Mouse (Mus musculus): Measurements from ENCODE around the gene Zbtb17. TPM values are rescaled to one million over a fixed set of nuclear protein-coding genes. Genes with fewer than 3 reads are reported as not detected.
A peak's percentile ranks its signal among the peaks of the same experiment; 100 is the strongest.

The Zbtb17 gene
- 44.2 and 49.2 TPM in 2 replicates for polyA plus RNA-seq (2014; fragmentation: Nextera tagmentation; extraction: Ambion mirVana)

DNA sequence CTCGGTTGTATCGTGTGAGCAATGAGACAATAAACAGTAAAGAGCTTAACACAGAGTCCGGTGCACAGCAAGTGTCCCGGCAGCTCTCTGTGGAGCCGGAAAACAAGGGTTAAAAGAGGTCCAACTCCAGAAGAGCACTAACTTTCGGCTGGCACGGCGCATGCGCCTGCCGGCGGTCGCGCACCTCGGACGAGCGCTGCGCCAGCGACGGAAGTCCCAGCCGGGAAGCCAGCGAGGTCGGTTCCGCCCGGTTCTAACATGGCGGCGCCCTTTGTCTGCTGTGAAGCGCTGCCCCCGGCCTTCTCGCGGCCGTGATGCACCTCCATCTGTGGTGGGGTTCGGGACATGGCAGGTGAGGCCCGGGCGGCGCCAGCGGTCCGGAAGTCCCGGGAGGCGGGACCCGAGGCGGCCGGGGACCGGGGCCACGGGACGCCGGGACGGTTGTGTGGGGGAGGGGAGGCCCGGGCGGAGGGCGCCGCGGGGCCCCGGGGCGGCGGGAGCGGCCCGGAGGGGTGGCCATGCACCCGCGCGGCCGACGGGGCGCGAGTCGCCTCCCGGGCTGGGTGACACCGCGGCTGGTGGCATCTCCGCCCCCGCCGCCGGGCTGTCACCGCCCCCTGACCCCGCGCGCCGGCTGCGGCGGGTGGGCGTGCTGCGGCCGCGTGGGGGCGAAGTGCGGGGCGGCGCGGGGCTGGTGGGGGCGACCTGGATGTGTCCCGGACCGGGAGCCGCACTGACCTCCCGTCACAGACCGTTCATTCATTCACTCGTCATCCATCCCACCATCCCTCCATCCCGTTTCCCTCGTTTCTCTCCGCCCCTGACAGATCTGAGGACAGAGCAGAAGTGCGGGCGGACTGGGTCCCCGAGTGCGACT lies at the start of gene Zbtb17:
Zbtb17 (plus strand) TSS at position 204 of the 877 bp plus-strand sequence.
- H3K4me1 ChIP-seq (ENCODE audit: control insufficient read depth, insufficient read depth, low read length): peaks cover 8% of the 10 kb centered on the region
- H3K4me3 ChIP-seq (ENCODE audit: low read depth, low read length): peak within 1 kb of the TSS; percentile 73
- ATAC-seq (ENCODE audit: insufficient number of reproducible peaks, low FRiP score, low TSS enrichment, low read depth) (peak; percentile 76), DNase-seq (ENCODE audit: low spot score) (peak; percentile 94)
- peaks cover 11% of the 10 kb centered on the region for H3K36me3 ChIP-seq (ENCODE audit: control insufficient read depth, insufficient read depth, low read length)
- H3K9me3 ChIP-seq (ENCODE audit: control insufficient read depth, low read length): no peaks in the 10 kb centered on the region
- WGBS: 0% methylated on average over 67 of the region's 102 CpGs
- H3K27me3 ChIP-seq (ENCODE audit: control insufficient read depth, insufficient read depth, low read length): no peaks in the 10 kb centered on the region
- H3K4me2 ChIP-seq (ENCODE audit: low read depth, severe bottlenecking): peak within 1 kb of the TSS; percentile 88
- peak within 1 kb of the TSS; percentile 93 for H3K9ac ChIP-seq (ENCODE audit: low read length)
- H3K27ac ChIP-seq (replicated peaks; ENCODE audit: low read depth, low read length): peak within 1 kb of the TSS; percentile 53

- Histone ChIP-seq H3K36me3 (ENCODE audit: control insufficient read depth, insufficient read depth, low read length) (no peaks in the 10 kb centered on the region), H3K4me3 (ENCODE audit: low read depth, low read length) (no peak overlapping the region), H3K9me3 (ENCODE audit: control insufficient read depth, low read length) (no peaks in the 10 kb centered on the region), H3K27ac (replicated peaks; ENCODE audit: low read depth, low read length) (no peak overlapping the region), H3K4me2 (ENCODE audit: low read depth, severe bottlenecking) (peak overlapping the region; percentile 3; the same call in 1 of the 2 replicates), H3K9ac (ENCODE audit: low read length) (no peak overlapping the region), H3K27me3 (ENCODE audit: control insufficient read depth, insufficient read depth, low read length) (no peaks in the 10 kb centered on the region), H3K4me1 (ENCODE audit: control insufficient read depth, insufficient read depth, low read length) (no peaks in the 10 kb centered on the region)
- DNase-seq (ENCODE audit: low spot score): peak; percentile 50
- no peak for ATAC-seq (ENCODE audit: insufficient number of reproducible peaks, low FRiP score, low TSS enrichment, low read depth)
- 11% methylated on average over 14 of the region's 16 CpGs for WGBS
Observed at GRCm38 (mm10) chr4:141394751-141395150, 49.7 kb upstream of the Zbtb17 start.

DNA sequence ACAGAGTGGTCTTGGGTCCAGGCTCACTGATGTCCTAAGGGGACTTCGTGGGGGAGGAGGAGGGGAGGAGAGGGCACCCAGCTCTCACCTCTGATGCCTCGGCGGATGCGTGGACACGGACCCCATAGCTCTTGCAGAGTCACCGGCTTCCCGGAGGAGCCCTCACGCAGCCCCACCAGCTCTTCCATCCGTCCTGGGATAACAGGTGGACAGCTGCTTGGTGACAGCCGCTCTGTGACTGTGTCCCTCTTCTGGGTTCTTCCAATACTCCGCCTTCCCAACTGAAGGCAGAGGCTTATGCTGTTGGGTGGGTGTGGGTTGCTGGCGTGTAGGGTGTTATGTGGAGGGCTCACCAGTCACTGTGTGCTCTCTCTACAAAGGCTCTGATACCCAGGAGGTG lies 46.6 kb upstream of the Zbtb17 start:
- no peak overlapping the region for H3K4me2 ChIP-seq (ENCODE audit: low read depth, severe bottlenecking)
- H3K9ac ChIP-seq (ENCODE audit: low read length): no peak overlapping the region
- H3K36me3 ChIP-seq (ENCODE audit: control insufficient read depth, insufficient read depth, low read length): no peaks in the 10 kb centered on the region
- no peak overlapping the region for H3K4me3 ChIP-seq (ENCODE audit: low read depth, low read length)
- DNase-seq (ENCODE audit: low spot score) (no peak), ATAC-seq (ENCODE audit: insufficient number of reproducible peaks, low FRiP score, low TSS enrichment, low read depth) (no peak)
- WGBS: 68% methylated on average over 12 of the region's 12 CpGs
- H3K27me3 ChIP-seq (ENCODE audit: control insufficient read depth, insufficient read depth, low read length): no peaks in the 10 kb centered on the region
- H3K27ac ChIP-seq (replicated peaks; ENCODE audit: low read depth, low read length): no peak overlapping the region
- H3K9me3 ChIP-seq (ENCODE audit: control insufficient read depth, low read length): no peaks in the 10 kb centered on the region
- H3K4me1 ChIP-seq (ENCODE audit: control insufficient read depth, insufficient read depth, low read length): no peaks in the 10 kb centered on the region

DNA sequence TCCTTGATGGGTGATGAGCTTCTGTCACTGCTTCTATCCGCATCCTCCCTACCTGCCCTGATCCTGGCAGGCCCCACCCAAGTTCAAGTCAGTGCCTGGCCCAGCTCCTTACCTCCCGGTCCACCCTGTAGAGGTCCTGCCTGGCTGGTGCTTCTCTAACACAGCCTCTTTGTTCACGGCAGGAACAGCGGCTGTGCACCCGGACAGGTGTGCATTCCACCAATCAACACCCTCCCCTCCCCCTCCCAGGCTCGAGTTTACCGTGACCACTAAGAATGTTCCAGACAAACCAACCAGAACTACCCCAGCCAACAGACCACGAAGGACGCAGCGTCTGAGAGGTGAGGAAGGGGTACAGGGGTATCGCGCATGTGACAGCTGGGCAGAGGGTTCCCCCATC lies 45.9 kb upstream of the Zbtb17 start, which contains the start of gene Clcnka:
Clcnka (minus strand) TSS at position 180 of the 400 bp plus-strand sequence.
- Histone ChIP-seq H3K4me3 (ENCODE audit: low read depth, low read length) (no peak within 1 kb of the TSS), H3K27ac (replicated peaks; ENCODE audit: low read depth, low read length) (no peak within 1 kb of the TSS), H3K36me3 (ENCODE audit: control insufficient read depth, insufficient read depth, low read length) (no peaks in the 10 kb centered on the region), H3K4me2 (ENCODE audit: low read depth, severe bottlenecking) (no peak within 1 kb of the TSS; the same call in 1 of the 2 replicates), H3K9me3 (ENCODE audit: control insufficient read depth, low read length) (no peaks in the 10 kb centered on the region), H3K4me1 (ENCODE audit: control insufficient read depth, insufficient read depth, low read length) (no peaks in the 10 kb centered on the region), H3K27me3 (ENCODE audit: control insufficient read depth, insufficient read depth, low read length) (no peaks in the 10 kb centered on the region), H3K9ac (ENCODE audit: low read length) (no peak within 1 kb of the TSS)
- 53% methylated on average over 12 of the region's 12 CpGs for WGBS
- DNase-seq (ENCODE audit: low spot score) (no peak), ATAC-seq (ENCODE audit: insufficient number of reproducible peaks, low FRiP score, low TSS enrichment, low read depth) (no peak)

GRCm38 (mm10) chr4:141400171-141400570 lies 44.3 kb upstream of the Zbtb17 start:
- H3K27ac ChIP-seq (replicated peaks; ENCODE audit: low read depth, low read length): no peak overlapping the region
- H3K9me3 ChIP-seq (ENCODE audit: control insufficient read depth, low read length): no peaks in the 10 kb centered on the region
- no peak overlapping the region for H3K4me3 ChIP-seq (ENCODE audit: low read depth, low read length)
- H3K27me3 ChIP-seq (ENCODE audit: control insufficient read depth, insufficient read depth, low read length): no peaks in the 10 kb centered on the region
- H3K36me3 ChIP-seq (ENCODE audit: control insufficient read depth, insufficient read depth, low read length): no peaks in the 10 kb centered on the region
- DNase-seq (ENCODE audit: low spot score) (no peak), ATAC-seq (ENCODE audit: insufficient number of reproducible peaks, low FRiP score, low TSS enrichment, low read depth) (no peak)
- no peak overlapping the region for H3K4me2 ChIP-seq (ENCODE audit: low read depth, severe bottlenecking)
- WGBS: 83% methylated on average over 15 of the region's 15 CpGs
- H3K9ac ChIP-seq (ENCODE audit: low read length): no peak overlapping the region
- no peaks in the 10 kb centered on the region for H3K4me1 ChIP-seq (ENCODE audit: control insufficient read depth, insufficient read depth, low read length)

GRCm38 (mm10) chr4:141404518-141405313 lies 39.7 kb upstream of the Zbtb17 start:
- Histone ChIP-seq H3K27me3 (ENCODE audit: control insufficient read depth, insufficient read depth, low read length) (no peaks in the 10 kb centered on the region), H3K4me3 (ENCODE audit: low read depth, low read length) (no peak overlapping the region), H3K4me2 (ENCODE audit: low read depth, severe bottlenecking) (peak overlapping the region; percentile 14), H3K9me3 (ENCODE audit: control insufficient read depth, low read length) (no peaks in the 10 kb centered on the region), H3K9ac (ENCODE audit: low read length) (no peak overlapping the region), H3K36me3 (ENCODE audit: control insufficient read depth, insufficient read depth, low read length) (no peaks in the 10 kb centered on the region), H3K27ac (replicated peaks; ENCODE audit: low read depth, low read length) (no peak overlapping the region), H3K4me1 (ENCODE audit: control insufficient read depth, insufficient read depth, low read length) (no peaks in the 10 kb centered on the region)
- 15% methylated on average over 15 of the region's 15 CpGs for WGBS
- DNase-seq (ENCODE audit: low spot score) (peak; percentile 95), ATAC-seq (ENCODE audit: insufficient number of reproducible peaks, low FRiP score, low TSS enrichment, low read depth) (peak; percentile 42)

GRCm38 (mm10) chr4:141405314-141405622 lies 39.2 kb upstream of the Zbtb17 start:
- Histone ChIP-seq H3K9me3 (ENCODE audit: control insufficient read depth, low read length) (no peaks in the 10 kb centered on the region), H3K4me1 (ENCODE audit: control insufficient read depth, insufficient read depth, low read length) (no peaks in the 10 kb centered on the region), H3K27me3 (ENCODE audit: control insufficient read depth, insufficient read depth, low read length) (no peaks in the 10 kb centered on the region), H3K27ac (replicated peaks; ENCODE audit: low read depth, low read length) (no peak overlapping the region), H3K4me3 (ENCODE audit: low read depth, low read length) (no peak overlapping the region), H3K4me2 (ENCODE audit: low read depth, severe bottlenecking) (no peak overlapping the region), H3K9ac (ENCODE audit: low read length) (no peak overlapping the region), H3K36me3 (ENCODE audit: control insufficient read depth, insufficient read depth, low read length) (no peaks in the 10 kb centered on the region)
- DNase-seq (ENCODE audit: low spot score) (no peak), ATAC-seq (ENCODE audit: insufficient number of reproducible peaks, low FRiP score, low TSS enrichment, low read depth) (no peak)
- 83% methylated on average over 3 of the region's 3 CpGs for WGBS

- H3K4me2 ChIP-seq (ENCODE audit: low read depth, severe bottlenecking): no peak overlapping the region
- no peak overlapping the region for H3K27ac ChIP-seq (replicated peaks; ENCODE audit: low read depth, low read length)
- no peaks in the 10 kb centered on the region for H3K9me3 ChIP-seq (ENCODE audit: control insufficient read depth, low read length)
- DNase-seq (ENCODE audit: low spot score) (peak; percentile 54), ATAC-seq (ENCODE audit: insufficient number of reproducible peaks, low FRiP score, low TSS enrichment, low read depth) (no peak)
- no peaks in the 10 kb centered on the region for H3K27me3 ChIP-seq (ENCODE audit: control insufficient read depth, insufficient read depth, low read length)
- H3K9ac ChIP-seq (ENCODE audit: low read length): no peak overlapping the region
- no peaks in the 10 kb centered on the region for H3K4me1 ChIP-seq (ENCODE audit: control insufficient read depth, insufficient read depth, low read length)
- 42% methylated on average over 14 of the region's 14 CpGs for WGBS
- H3K4me3 ChIP-seq (ENCODE audit: low read depth, low read length): no peak overlapping the region
- H3K36me3 ChIP-seq (ENCODE audit: control insufficient read depth, insufficient read depth, low read length): no peaks in the 10 kb centered on the region
Observed at GRCm38 (mm10) chr4:141406516-141407299, 37.7 kb upstream of the Zbtb17 start.
